Mouse (Mus musculus) spleen, adult 2 months (tissue): ENCODE measurements around the gene Sh3bgr. TPM values are rescaled to one million over a fixed set of nuclear protein-coding genes. Genes with fewer than 3 reads are reported as not detected.

ENCODE experiments used
- DNase-seq, 2 experiments: peaks; one replicate each; pipeline versions ENCODE4 v3.0.0 to v3.0.0-alpha.2; 2012 to 2021; ENCODE audit warnings: low spot score in 2 of 2, low read depth in 1 of 2
- H3K27ac ChIP-seq: fragments of 200-500 bp; 2 replicates; pipeline ENCODE4 v1.5.1; 2012; ENCODE audit warnings: low read length, inconsistent platforms; ENCODE audit not compliant: insufficient read depth
- H3K27me3 ChIP-seq: fragments of 200-500 bp; 2 replicates; pipeline ENCODE4 v1.6.1; 2012; ENCODE audit warnings: mild to moderate bottlenecking, moderate library complexity, low read length, inconsistent platforms; ENCODE audit not compliant: control insufficient read depth, insufficient read depth
- H3K36me3 ChIP-seq: fragments of 200-500 bp; 2 replicates; pipeline ENCODE4 v1.6.1; 2012; ENCODE audit warnings: mild to moderate bottlenecking, low read length, inconsistent platforms; ENCODE audit not compliant: control insufficient read depth, insufficient read depth
- H3K4me1 ChIP-seq: fragments of 200-500 bp; 2 replicates; pipeline ENCODE4 v1.6.1; 2011; ENCODE audit warnings: inconsistent platforms; ENCODE audit not compliant: control insufficient read depth, insufficient read depth, insufficient read length
- H3K4me3 ChIP-seq: fragments of 200-500 bp; 2 replicates; pipeline ENCODE4 v1.5.1; 2011; ENCODE audit warnings: mild to moderate bottlenecking, inconsistent platforms; ENCODE audit not compliant: insufficient read depth, insufficient read length; ENCODE audit errors: extremely low read depth
- CTCF ChIP-seq: fragments of 200-500 bp; IDR thresholded peaks from 2 replicates; pipeline ENCODE4 v1.5.1; 2011; ENCODE audit warnings: mild to moderate bottlenecking, inconsistent platforms; ENCODE audit not compliant: insufficient read depth, insufficient read length, insufficient replicate concordance; ENCODE audit errors: extremely low read depth
- POLR2A ChIP-seq: fragments of 200-500 bp; IDR thresholded peaks from 2 replicates; pipeline ENCODE4 v1.6.1; 2011; ENCODE audit warnings: low read depth, low read length, inconsistent platforms
- WGBS: fragments of 180-500 bp; shearing (Covaris S2); methylation state at CpG from one replicate; pipeline ENCODE4 v1.1.7; 2018; 5-methylcytosine and 5-hydroxymethylcytosine counted together
- polyA plus RNA-seq: library from polyadenylated mRNA; depleted of rRNA; stranded (reverse); fragments of >200 nt; gene quantifications from 2 replicates; pipeline ENCODE4 v1.2.3, GENCODE M21; 2012

Sh3bgr gene
- polyA plus RNA-seq, 1 experiment = 1.9 TPM

DNA sequence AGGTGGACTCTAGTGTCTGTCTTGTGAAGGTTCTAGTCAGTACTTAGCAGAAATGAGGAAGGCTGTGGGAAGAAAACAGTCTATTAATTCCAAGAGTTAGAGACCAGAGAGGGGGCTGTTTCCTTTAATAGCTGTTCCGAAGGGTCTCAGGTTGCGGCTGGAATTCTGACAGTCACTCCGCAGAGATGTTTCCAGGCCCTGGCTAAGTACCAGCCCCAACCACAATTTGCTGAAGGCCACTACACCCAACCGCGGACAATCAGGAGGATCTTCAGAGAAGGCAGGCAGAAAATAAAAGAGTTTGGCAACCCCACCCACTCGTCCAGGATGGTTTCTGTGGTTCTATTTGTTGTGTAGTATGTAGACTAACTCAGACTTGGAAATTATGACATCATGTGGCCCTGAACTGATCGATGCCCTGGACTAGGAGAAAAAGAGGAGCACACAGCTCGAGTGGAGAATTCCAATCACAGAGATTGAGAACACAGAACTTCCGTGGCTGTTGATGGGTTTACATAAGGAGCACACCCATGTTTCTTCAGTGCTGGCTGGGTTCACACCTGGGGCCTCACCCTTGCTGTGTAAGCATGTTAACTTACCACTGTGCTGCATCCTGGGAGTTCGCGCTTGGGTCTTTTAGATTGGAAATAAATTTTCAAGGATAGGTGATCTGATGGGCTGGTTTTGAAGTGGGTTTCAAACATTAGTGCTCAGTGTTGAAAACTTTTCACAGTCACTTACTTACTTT is 1.4 kb downstream of the Sh3bgr start:
- no peak for DNase-seq
- H3K27me3 ChIP-seq = no peaks in the 10 kb centered on the region
- TF ChIP-seq CTCF = no peak
- no peak for TF ChIP-seq POLR2A
- no peak overlapping the region for H3K4me3 ChIP-seq
- WGBS = 82% methylated on average over 11 of the region's 11 CpGs
- no peak overlapping the region for H3K27ac ChIP-seq
- H3K4me1 ChIP-seq = no peaks in the 10 kb centered on the region
- no peaks in the 10 kb centered on the region for H3K36me3 ChIP-seq

DNA sequence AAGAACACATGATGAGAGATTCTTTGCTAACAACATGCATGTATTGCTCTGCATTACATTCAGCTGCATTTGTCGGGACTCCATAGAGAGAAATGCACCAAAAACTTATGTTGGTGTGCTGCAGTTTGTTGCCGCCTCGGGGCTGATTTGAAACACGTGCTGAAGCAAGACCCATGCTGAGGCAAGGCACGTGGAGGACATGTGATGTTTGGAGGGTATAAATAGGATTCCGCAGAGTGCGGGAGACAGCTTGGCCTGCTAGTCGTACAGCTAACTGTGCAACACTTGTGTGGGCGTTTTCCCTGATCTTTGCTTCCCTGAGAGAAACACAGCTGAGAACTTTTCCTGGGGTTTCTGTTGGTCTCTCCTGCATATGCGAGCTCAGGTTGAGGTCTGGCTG is 9.5 kb downstream of the Sh3bgr start:
- WGBS = 91% methylated on average over 10 of the region's 10 CpGs
- H3K27ac ChIP-seq = no peak overlapping the region
- H3K4me1 ChIP-seq = peaks cover 7% of the 10 kb centered on the region; the same call in 1 of the 2 replicates
- DNase-seq = no peak
- TF ChIP-seq CTCF (no peak), POLR2A (no peak)
- no peaks in the 10 kb centered on the region for H3K36me3 ChIP-seq
- H3K4me3 ChIP-seq = no peak overlapping the region
- no peaks in the 10 kb centered on the region for H3K27me3 ChIP-seq

DNA sequence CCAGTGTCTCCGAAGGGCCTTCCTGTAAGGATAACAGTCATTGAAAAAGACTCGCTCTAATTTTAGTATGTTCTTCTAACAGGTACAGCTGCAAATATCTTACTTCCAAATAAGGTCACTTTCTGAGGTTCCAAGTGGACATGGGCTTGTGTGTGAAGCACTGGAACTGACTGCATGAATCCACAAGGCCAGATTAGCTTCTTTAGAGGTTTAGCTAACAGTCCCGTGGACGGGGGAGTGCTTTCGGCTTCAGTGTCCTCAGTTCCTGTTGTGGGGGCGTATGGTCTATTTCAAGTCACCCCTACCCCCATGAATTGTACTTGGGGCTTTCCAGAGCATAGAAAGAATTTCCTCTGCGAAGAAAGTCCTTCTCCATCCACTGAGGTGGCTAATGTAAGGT is 10.6 kb downstream of the Sh3bgr start:
- peaks cover 7% of the 10 kb centered on the region; the same call in 1 of the 2 replicates for H3K4me1 ChIP-seq
- H3K27ac ChIP-seq = no peak overlapping the region
- no peak overlapping the region for H3K4me3 ChIP-seq
- TF ChIP-seq CTCF (no peak), POLR2A (no peak)
- DNase-seq = peak in 1 of 2 experiments; percentile 9
- no peaks in the 10 kb centered on the region for H3K27me3 ChIP-seq
- WGBS = 64% methylated on average over 7 of the region's 7 CpGs
- H3K36me3 ChIP-seq = no peaks in the 10 kb centered on the region

DNA sequence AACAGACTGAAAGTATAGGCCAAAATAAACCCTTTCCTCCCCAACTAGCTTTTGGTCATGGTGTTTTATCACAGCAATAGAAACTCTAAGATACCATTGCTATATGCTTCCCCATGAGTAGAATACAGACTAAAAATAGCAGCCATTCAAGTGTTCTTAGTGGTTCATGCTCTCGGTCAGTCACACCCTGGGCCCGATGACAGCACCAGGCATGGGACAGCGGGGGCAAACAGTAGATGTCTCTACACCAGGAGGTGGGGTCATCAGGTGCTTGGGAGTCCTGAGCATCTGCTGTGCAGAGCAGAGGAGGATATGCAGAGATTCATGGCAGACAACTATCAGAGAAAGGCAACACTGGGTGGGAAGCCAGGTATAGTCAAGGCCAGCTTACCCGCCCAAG is 12.8 kb downstream of the Sh3bgr start:
- WGBS = 89% methylated on average over 4 of the region's 4 CpGs
- Histone ChIP-seq H3K4me1 (peaks cover 7% of the 10 kb centered on the region; the same call in 1 of the 2 replicates), H3K36me3 (no peaks in the 10 kb centered on the region), H3K4me3 (no peak overlapping the region), H3K27me3 (no peaks in the 10 kb centered on the region), H3K27ac (no peak overlapping the region)
- DNase-seq = no peak
- TF ChIP-seq CTCF = no peak

DNA sequence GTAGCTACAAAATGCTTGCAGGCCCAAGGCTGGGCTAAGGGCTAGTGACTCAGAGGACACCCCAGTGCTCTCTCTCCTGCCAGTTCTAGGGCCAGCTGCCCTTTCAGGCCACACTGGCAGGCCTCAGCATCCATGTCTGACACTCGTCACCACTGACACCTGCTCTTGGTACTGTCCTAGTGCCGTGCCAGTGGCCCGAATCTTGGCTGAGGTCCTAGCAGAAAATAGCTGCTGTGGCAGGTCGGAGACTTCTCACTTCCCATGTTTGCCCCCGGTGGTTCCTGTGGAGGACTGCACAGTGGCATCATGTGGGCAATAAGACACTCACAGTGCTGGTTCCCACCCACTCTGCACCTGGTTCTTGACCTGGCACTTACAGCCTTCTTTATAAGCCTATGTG is 21.2 kb downstream of the Sh3bgr start:
- Histone ChIP-seq H3K4me1 (no peaks in the 10 kb centered on the region), H3K27me3 (no peaks in the 10 kb centered on the region), H3K4me3 (no peak overlapping the region), H3K36me3 (no peaks in the 10 kb centered on the region), H3K27ac (no peak overlapping the region)
- TF ChIP-seq POLR2A = no peak
- no peak for TF ChIP-seq CTCF
- no peak for DNase-seq
- WGBS = 12% methylated on average over 5 of the region's 5 CpGs

DNA sequence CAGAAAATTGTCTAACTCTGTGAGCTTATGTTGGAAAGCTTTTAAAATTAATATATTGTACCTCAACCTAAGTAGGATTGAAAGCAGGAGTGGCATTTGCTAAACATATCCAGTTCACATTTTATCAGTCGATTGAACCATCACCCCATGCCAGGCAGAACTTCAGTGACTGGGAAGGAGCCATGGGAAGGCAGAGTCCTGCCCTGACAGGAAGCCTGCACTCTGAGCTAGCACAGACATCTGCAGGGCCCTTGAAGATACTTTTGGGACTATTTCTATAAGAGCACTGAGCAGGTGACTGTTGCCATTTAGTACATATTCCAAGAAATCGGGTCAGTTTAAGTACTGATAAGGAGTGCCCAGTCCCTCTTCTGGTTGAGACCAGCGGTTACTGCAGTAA is 21.7 kb downstream of the Sh3bgr start:
- no peak overlapping the region for H3K4me3 ChIP-seq
- H3K27ac ChIP-seq = 0 out of 2 replicates have a peak overlapping the region, but pooled peaks have one; percentile 0
- TF ChIP-seq CTCF = no peak
- TF ChIP-seq POLR2A = no peak
- WGBS = 74% methylated on average over 3 of the region's 3 CpGs
- H3K4me1 ChIP-seq = no peaks in the 10 kb centered on the region
- H3K36me3 ChIP-seq = no peaks in the 10 kb centered on the region
- DNase-seq = no peak
- H3K27me3 ChIP-seq = no peaks in the 10 kb centered on the region

DNA sequence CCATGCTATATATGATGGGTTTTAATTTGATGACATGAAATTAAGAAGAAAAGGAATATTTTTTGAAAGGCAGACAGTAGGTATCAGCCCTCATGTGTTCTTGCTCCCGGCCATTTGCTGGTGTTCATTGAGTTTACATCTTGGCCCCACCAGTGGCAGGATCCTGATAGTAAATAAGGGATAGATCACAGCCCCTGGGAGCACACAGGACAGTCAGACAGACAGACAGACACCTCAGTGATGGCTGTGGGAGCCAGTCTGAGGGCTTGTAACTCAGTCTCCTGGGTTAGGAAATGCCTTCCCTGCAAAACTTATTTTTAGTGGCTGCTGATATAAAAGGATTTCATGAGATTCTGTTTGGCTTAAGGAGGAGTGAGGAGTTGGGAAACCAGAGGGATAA is 22.2 kb downstream of the Sh3bgr start:
- 74% methylated on average over 1 of the region's 1 CpGs for WGBS
- TF ChIP-seq CTCF (no peak), POLR2A (no peak)
- no peak for DNase-seq
- Histone ChIP-seq H3K27ac (no peak overlapping the region), H3K4me3 (no peak overlapping the region), H3K4me1 (no peaks in the 10 kb centered on the region), H3K27me3 (no peaks in the 10 kb centered on the region), H3K36me3 (no peaks in the 10 kb centered on the region)
